26 mouse cellular contexts compared by ENCODE assay signal in the genomic region with DNA sequence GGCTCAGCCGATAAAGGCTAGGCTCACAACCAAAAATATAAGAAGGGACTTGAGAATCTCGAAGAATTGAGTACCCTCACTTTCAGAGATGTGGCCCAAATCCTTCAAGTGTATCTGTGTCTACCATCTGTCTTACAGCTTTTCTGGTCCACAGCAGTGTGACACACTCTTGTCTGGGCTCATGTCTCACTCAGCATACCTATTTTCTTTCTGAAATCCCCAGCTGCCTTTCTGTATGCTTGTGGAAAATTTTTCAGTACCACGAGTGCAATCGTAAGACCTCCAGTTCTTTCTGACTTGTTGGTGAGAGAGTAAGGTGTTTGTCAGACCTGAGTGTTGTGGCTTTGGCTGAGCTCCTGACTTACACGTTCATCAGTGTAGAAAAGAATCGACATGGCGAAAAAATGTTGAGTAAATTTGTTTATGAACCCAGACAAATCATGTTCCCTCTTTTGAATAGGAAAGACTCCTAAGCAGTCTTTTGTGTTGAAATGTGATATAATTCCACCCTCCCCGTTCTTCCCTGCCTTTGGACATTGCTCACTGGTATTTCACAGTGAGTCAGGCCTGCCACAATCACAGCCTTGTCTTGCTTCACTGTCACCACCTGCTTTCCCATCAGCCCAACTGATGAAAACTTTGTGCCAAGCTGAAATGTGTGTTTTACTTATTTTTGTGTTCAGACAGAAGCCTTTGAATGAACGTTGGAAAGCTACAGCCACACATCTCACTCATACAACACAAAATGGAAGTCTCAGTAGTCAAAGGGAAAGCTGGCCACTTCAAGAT.
DNase-seq lines count a peak whose midpoint lies in the region; ATAC-seq and TF ChIP-seq lines count a peak whose summit lies in the region.
"Had no signal": no experiment of that assay in that cellular context is flagged by ENCODE, and none has a peak within 500 bp of the region (broad histone marks: within the 10 kb centered on the region; RNA-seq: fewer than 3 reads in every experiment).

No protein-coding gene starts in this region.

- no peak for TF ChIP-seq POLR2A in cortical plate, adult 2 months (IDR thresholded peaks at IDR 0.05; ENCODE audit: extremely low read depth, insufficient read depth, low read length)

- H3K9ac ChIP-seq in midbrain, embryonic 15.5 days: no peak overlapping the region
- H3K9ac ChIP-seq: embryonic facial prominence, embryonic 15.5 days; forebrain, embryonic 15.5 days; heart, embryonic 13.5 days; hindbrain, embryonic 14.5 days; kidney, embryonic 15.5 days; limb, embryonic 12.5 days; midbrain, embryonic 12.5 days; neural tube, embryonic 15.5 days had no signal

- no peaks in the 10 kb centered on the region for H3K9me3 ChIP-seq in midbrain, embryonic 15.5 days
- H3K9me3 ChIP-seq: embryonic facial prominence, embryonic 10.5 days; embryonic facial prominence, embryonic 15.5 days; forebrain, embryonic 15.5 days; G1E; heart, embryonic 13.5 days; kidney, embryonic 15.5 days; limb, embryonic 12.5 days; megakaryocyte, embryonic 14.5 days; midbrain, embryonic 12.5 days; neural tube, embryonic 15.5 days had no signal

- peaks cover 4% of the 10 kb centered on the region for H3K4me1 ChIP-seq in cortical plate, adult 2 months (ENCODE audit: control insufficient read depth, insufficient read depth, low read length)
- H3K4me1 ChIP-seq in midbrain, embryonic 15.5 days: peaks cover 7% of the 10 kb centered on the region; the same call in 1 of the 2 replicates
- H3K4me1 ChIP-seq: embryonic facial prominence, embryonic 15.5 days; forebrain, embryonic 15.5 days; heart, embryonic 13.5 days; kidney, embryonic 15.5 days; limb, embryonic 12.5 days; megakaryocyte, embryonic 14.5 days; neural tube, embryonic 15.5 days had no signal

- H3K27ac ChIP-seq in cortical plate, adult 2 months (ENCODE audit: insufficient read depth, low read length): peak overlapping the region; percentile 53; the same call in 1 of the 2 replicates
- H3K27ac ChIP-seq in midbrain, embryonic 15.5 days: no peak overlapping the region
- H3K27ac ChIP-seq: embryonic facial prominence, embryonic 10.5 days; embryonic facial prominence, embryonic 15.5 days; forebrain, embryonic 15.5 days; heart, embryonic 13.5 days; hindbrain, embryonic 14.5 days; kidney, embryonic 15.5 days; limb, embryonic 12.5 days; midbrain, embryonic 12.5 days; neural tube, embryonic 15.5 days had no signal

- ATAC-seq in frontal cortex, adult (ENCODE audit: low TSS enrichment): peak; percentile 88
- ATAC-seq in midbrain, embryonic 15.5 days (replicated peaks): no peak
- ATAC-seq: forebrain, embryonic 15.5 days; intestine, postnatal 0 days had no signal

- H3K36me3 ChIP-seq in midbrain, embryonic 15.5 days (replicated peaks): no peaks in the 10 kb centered on the region
- H3K36me3 ChIP-seq: embryonic facial prominence, embryonic 10.5 days; embryonic facial prominence, embryonic 15.5 days; forebrain, embryonic 15.5 days; G1E; heart, embryonic 13.5 days; kidney, embryonic 15.5 days; limb, embryonic 12.5 days; midbrain, embryonic 12.5 days; neural tube, embryonic 15.5 days had no signal

- no peak overlapping the region for H3K4me3 ChIP-seq in cortical plate, adult 2 months (ENCODE audit: insufficient read depth, low read length)
- H3K4me3 ChIP-seq in midbrain, embryonic 15.5 days: no peak overlapping the region
- H3K4me3 ChIP-seq: embryonic facial prominence, embryonic 10.5 days; embryonic facial prominence, embryonic 15.5 days; forebrain, embryonic 15.5 days; heart, embryonic 13.5 days; kidney, embryonic 15.5 days; limb, embryonic 12.5 days; megakaryocyte, embryonic 14.5 days; midbrain, embryonic 12.5 days; neural tube, embryonic 15.5 days had no signal

- no peak for DNase-seq in frontal cortex, postnatal 10 days (ENCODE audit: low spot score in 2 of 2)
- DNase-seq in right cerebral cortex, postnatal 25 days: peak; percentile 6
- DNase-seq in right cerebral cortex, postnatal 4 days: no peak
- DNase-seq in lung, postnatal 10 days: no peak
- DNase-seq: adrenal gland, postnatal 14 days; cerebellum, adult 11-12 months; gastrocnemius, postnatal 10 days; kidney, postnatal 25 days; lung, postnatal 4 days; retina, postnatal 1 day; thymus, postnatal 4 days had no signal

- no peak overlapping the region for H3K4me2 ChIP-seq in midbrain, embryonic 15.5 days
- H3K4me2 ChIP-seq: embryonic facial prominence, embryonic 15.5 days; forebrain, embryonic 15.5 days; heart, embryonic 13.5 days; hindbrain, embryonic 14.5 days; kidney, embryonic 15.5 days; limb, embryonic 12.5 days; midbrain, embryonic 12.5 days; neural tube, embryonic 15.5 days had no signal

- TF ChIP-seq CTCF in cortical plate, adult 2 months (IDR thresholded peaks at IDR 0.05; ENCODE audit: extremely low read depth, insufficient read depth, low read length): no peak

- H3K27me3 ChIP-seq in midbrain, embryonic 15.5 days (replicated peaks): no peaks in the 10 kb centered on the region
- H3K27me3 ChIP-seq: embryonic facial prominence, embryonic 15.5 days; forebrain, embryonic 15.5 days; heart, embryonic 13.5 days; kidney, embryonic 15.5 days; midbrain, embryonic 12.5 days; neural tube, embryonic 15.5 days had no signal

- WGBS in midbrain, embryonic 15.5 days: 81% methylated on average over 9 of the region's 9 CpGs
